Mouse (Mus musculus) layer of hippocampus, postnatal 25 days (tissue): ENCODE measurements at regions not wholly inside any gene's neighbourhood (a gene's known extent, or its start where the extent isn't known, plus 50 kb on each side); places are given as distances from the start of the nearest gene placed in this dataset.

Source experiments
- DNase-seq, 2 experiments: peaks; one replicate each; pipeline ENCODE4 v3.0.0; 2022; ENCODE audit warnings: mixed read lengths in 2 of 2, low spot score in 1 of 2; ENCODE audit errors: extremely low spot score in 1 of 2

- no peak for DNase-seq
These were observed 263.3 kb upstream of the Sp4 start for GRCm38 (mm10) chr12:118564394-118565112.

GRCm38 (mm10) chr12:118562226-118562625, 261.0 kb upstream of the Sp4 start:
- DNase-seq: no peak

- no peak for DNase-seq
These were observed 247.8 kb upstream of the Sp4 start for GRCm38 (mm10) chr12:118549071-118549470.

GRCm38 (mm10) chr12:118540336-118540735, 239.1 kb upstream of the Sp4 start:
- DNase-seq: no peak

GRCm38 (mm10) chr12:118530514-118530913, 229.3 kb upstream of the Sp4 start:
- DNase-seq: no peak

- DNase-seq: no peak
These were observed 228.5 kb upstream of the Sp4 start for GRCm38 (mm10) chr12:118529428-118530361.

GRCm38 (mm10) chr12:118521770-118522169, 220.5 kb upstream of the Sp4 start:
- DNase-seq: no peak

GRCm38 (mm10) chr12:118521329-118521728, 220.1 kb upstream of the Sp4 start:
- no peak for DNase-seq

GRCm38 (mm10) chr12:118519801-118520327, 218.6 kb upstream of the Sp4 start:
- DNase-seq: no peak

- DNase-seq: no peak
These were observed 209.7 kb upstream of the Sp4 start for GRCm38 (mm10) chr12:118510989-118511388.

GRCm38 (mm10) chr12:118508972-118509917, 208.0 kb upstream of the Sp4 start:
- DNase-seq: no peak

- DNase-seq: no peak
These were observed 199.2 kb upstream of the Sp4 start for GRCm38 (mm10) chr12:118500392-118500791.

GRCm38 (mm10) chr12:118488038-118488437, 186.8 kb upstream of the Sp4 start:
- DNase-seq: no peak

- no peak for DNase-seq
These were observed 185.2 kb upstream of the Sp4 start for GRCm38 (mm10) chr12:118486434-118486833.

- no peak for DNase-seq
These were observed 180.1 kb upstream of the Sp4 start for GRCm38 (mm10) chr12:118481347-118481746.

GRCm38 (mm10) chr12:118474732-118475131, 173.5 kb upstream of the Sp4 start:
- no peak for DNase-seq

- no peak for DNase-seq
These were observed 165.6 kb upstream of the Sp4 start for GRCm38 (mm10) chr12:118466837-118467236.

GRCm38 (mm10) chr12:118457493-118458408, 156.5 kb upstream of the Sp4 start:
- DNase-seq: peak; percentile 66 to 86

GRCm38 (mm10) chr12:118455609-118456008, 154.4 kb upstream of the Sp4 start:
- no peak for DNase-seq
